Mouse (Mus musculus) right cerebral cortex, postnatal 36 days (tissue): Measurements from ENCODE around the gene Zfp974.
A peak's percentile ranks its signal among the peaks of the same experiment; 100 is the strongest.
"Not testable (repeated sequence)": the region's sequence is repeated elsewhere in the genome, so short reads cannot be mapped to it uniquely, and the experiment has no call there.

Experiments
- DNase-seq, 2 experiments: peaks; one replicate each; pipeline ENCODE4 v3.0.0; 2022; ENCODE audit warnings: low spot score in 2 of 2, mixed read lengths in 1 of 2

Gene Zfp974

DNA sequence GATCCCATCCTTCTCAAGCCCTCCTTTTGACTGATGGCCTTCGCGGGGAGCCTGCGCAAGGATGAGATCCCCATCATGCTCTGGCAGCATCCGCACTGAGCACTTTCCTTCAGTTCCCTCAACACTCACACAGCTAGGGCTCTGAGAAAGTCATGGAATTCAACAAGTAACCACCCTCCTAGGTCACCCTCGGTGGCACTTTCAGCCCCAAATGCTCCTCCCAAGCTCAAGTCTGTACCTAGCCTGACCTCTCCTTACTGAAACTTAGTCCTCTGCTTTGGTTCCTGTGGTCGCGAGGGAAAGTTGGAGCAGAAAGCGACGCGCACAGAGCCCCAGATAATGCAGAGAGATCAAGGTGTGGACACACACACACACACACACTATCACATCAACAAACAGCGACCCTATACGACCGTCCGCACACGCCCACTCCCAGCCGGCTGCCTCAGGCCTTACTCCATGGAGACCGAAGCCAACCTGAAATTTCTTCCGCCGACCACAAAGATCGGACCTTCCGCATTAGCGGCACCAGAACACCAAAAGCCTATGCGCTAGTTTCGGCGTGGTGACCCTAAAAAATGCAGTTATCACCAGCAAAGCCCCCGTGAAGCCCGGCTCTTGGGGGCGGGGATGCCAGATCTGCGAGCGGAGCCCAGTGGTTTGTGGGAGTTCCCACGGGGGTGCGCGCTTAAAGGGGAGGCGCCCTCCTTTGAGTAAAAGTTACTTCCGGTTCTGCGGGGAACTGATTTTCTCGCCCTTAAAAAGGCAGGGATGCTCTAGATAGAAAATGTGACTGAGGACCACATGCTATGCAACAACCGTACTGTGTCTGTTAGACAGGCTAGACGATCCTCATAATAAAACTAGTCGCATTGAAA lies at the start of gene Zfp974:
TSS of gene Zfp974 (minus strand) at position 643 of the 878 bp plus-strand sequence.
- peak; percentile 21 to 52 for DNase-seq

DNA sequence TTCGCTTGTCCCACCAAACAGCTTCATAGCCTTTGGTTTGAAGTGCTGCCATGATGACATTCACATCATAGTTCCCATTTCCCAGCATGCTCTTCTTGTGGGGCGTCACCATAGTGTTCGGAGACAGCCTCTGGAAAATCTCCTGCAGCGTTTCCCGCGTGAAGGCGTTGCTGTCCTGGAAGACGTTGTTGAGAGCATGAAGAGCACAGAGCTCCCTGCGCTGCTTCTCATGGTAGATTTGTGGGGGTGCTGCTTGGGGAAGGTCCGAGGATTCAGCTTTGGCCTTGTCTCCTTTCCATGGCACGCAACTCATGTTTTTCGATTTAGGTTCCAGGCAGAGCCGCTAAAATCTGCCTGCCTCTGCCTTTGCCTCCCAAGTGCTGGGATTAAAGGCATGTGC lies 20.2 kb upstream of the Zfp974 start:
- not testable (repeated sequence) for DNase-seq

DNA sequence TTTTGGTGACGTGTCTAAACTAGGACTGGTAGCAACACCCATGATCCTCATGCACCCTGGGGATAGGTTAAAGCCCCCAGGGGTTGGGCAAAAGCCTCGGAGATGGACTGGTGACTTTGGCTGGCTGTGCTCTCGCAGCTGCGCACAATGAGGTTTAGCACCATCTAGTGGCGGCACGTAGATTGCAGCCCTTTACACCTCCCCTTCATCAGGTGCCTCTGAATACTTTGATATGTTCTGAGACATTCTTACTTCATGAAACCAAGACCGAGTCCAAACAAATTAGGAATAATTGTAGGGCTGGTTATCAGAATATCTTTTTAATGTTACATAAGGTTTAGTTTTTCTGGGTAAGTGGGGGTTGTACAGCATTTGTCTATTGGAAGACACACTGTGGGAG lies 12.6 kb upstream of the Zfp974 start:
- DNase-seq: not testable (repeated sequence)

DNA sequence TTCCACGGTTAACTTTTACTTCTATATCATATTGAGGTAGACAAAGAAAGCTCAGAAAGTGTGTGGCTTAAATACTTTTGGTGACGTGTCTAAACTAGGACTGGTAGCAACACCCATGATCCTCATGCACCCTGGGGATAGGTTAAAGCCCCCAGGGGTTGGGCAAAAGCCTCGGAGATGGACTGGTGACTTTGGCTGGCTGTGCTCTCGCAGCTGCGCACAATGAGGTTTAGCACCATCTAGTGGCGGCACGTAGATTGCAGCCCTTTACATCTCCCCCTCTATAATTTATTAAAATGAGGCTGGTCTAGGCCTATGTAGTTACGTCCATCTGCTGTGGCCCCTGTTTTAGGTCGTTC lies 4.5 kb upstream of the Zfp974 start:
- not testable (repeated sequence) for DNase-seq

DNA sequence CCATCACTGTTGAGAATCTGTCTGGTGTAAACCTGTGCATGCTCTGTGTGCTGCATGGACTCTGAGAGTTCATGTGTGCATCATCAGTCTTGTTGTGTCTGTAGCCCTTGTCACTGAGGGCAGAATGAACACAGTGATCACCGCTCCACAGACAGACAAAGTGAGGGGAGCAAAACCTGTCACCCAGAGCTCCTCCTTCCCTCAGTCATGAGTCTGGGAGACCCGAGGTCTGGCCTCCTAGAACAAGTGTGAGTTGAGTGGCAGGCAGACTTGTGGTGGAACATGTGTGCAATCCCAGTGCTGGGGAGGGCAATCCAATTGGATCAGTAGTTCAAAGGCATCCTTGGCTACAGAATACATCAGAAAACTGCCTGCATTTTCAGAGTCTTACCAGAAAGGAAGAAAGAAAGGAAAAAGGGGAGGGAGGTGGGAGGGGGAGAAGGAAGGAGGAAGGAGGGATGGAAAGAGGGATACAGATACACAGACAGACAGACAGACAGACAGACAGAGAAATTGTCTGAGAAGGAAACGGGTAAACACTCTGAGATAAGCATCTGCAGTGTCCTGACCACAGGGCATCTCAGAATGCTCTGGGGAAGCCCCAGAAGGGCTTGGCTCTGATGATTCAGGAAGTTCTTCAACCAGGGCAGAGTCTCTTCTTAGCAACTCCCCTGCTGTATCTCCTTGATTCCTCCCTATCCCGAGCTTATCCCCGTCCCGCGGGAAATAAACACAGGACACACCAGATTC lies 4.0 kb upstream of the Zfp974 start:
- no peak for DNase-seq

DNA sequence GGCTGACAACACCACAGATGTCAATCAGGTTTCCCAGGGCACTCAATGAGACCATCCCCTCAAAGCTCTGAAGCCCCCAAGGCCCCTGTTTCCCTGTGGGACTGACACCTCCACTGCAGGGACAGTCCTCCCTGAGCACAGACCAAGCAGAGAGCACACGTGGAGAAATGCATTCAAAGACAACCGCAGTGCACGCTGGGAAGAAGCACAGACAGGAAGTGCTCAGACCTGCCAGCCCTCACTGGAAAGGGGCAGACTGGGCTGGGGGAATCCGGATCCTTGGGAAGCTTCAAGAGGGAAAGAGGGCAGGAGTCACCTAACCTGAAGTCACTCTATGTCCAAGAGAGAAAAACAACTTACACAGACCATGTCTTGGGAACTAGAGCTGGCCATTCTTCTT lies 2.2 kb downstream of the Zfp974 start:
- DNase-seq: not testable (repeated sequence)

DNA sequence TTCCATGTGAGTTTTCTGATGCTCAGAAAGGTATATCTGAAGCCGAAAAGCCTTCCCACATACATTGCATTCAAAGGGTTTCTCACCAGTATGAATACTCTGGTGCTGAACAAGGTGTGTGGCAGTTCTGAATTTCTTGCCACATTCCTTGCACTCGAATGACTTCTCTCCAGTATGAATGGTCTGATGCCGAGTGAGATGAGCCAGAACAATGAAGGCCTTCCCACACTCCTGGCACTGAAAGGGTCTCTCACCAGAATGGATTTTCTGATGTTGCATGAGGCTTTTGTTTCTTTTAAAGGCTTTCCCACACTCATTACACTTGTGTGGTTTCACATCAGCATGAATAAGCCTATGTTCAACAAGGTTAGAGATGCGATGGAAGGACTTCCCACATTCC lies 18.3 kb downstream of the Zfp974 start:
- not testable (repeated sequence) for DNase-seq

DNA sequence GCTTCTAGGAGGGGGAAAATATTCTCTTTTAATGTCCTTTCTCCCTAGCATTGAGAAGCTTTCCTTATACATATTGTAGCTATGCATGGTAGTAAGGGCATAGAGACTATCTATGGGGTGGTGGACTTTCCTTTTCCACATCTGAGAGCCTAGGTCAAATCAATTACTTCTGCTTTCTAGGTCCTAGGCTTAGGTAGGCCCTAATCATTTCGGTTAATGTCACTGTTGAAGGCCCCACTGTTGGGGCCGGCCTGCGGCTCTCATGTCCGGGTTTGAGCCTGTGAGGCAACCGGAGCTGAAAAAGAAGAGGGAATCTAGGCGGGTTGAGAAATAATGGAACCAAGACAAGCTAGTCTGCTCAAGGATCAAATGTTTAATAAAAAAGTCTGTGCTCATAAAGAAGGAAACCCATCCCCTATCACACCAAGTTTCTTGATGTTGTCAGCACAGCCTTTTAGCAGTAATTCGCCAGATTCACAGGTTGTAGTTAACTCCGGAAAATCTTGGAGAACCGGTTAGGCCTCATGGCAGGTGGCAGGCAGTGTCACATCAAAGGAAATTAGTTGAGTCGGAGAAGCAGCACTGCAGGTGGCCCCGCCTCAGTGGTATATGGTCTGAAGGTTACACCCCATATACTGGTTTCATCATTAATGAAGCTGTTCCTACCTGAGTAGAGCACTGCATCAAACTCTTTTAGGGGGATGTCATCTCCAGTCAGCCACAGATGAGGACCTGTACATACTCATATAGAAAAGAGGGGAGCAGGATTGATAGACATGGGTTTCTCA lies 24.0 kb downstream of the Zfp974 start:
- DNase-seq: no peak

DNA sequence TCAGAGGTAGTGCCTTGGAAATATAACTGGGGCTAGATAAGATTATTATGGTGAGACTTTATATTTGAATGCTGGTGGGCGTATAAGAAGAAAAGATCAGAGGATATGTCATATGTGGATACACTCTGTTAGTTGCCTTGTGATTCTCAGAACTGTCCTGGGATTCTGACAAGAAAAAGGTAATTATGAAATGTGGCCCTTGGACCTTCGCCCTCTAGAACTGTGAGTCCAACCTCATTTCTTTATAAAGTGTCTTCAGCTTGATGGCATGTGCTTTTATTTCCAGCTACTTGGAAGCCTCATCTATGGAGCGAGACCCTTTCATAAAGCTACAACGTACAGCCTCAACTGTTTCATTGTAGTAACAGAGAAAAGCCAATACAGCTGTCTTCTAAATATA lies 28.7 kb downstream of the Zfp974 start:
- no peak for DNase-seq

DNA sequence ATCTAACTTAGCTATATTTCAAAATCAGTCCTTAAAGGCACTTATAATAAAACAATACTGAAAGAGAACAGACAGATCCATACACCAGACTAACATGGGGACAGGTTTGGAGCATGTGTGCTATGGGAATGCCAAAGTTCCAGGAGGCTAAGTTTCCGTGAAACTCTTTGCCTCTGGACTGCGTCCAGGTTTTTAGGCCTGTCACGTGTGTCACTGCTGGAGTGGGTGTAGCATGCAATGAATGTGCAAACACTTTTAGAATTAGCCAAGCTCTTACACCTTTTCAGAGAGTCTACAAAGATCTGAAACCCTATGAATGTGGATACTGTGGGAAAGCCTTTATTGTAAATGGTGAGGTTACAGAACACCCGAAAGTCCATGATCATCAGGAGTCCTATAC lies 47.5 kb downstream of the Zfp974 start:
- DNase-seq: no peak

DNA sequence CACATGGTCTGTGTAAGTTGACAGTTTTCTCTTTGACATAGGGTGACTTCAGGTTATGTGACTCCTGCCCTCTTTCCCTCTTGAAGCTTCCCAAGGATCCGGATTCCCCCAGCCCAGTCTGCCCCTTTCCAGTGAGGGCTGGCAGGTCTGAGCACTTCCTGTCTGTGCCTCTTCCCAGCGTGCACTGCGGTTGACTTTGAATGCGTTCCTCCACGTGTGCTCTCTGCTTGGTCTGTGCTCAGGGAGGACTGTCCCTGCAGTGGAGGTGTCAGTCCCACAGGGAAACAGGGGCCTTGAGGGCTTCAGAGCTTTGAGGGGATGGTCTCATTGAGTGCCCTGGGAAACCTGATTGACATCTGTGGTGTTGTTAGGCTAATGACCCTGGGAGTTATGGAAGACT lies 66.7 kb downstream of the Zfp974 start:
- not testable (repeated sequence) for DNase-seq

DNA sequence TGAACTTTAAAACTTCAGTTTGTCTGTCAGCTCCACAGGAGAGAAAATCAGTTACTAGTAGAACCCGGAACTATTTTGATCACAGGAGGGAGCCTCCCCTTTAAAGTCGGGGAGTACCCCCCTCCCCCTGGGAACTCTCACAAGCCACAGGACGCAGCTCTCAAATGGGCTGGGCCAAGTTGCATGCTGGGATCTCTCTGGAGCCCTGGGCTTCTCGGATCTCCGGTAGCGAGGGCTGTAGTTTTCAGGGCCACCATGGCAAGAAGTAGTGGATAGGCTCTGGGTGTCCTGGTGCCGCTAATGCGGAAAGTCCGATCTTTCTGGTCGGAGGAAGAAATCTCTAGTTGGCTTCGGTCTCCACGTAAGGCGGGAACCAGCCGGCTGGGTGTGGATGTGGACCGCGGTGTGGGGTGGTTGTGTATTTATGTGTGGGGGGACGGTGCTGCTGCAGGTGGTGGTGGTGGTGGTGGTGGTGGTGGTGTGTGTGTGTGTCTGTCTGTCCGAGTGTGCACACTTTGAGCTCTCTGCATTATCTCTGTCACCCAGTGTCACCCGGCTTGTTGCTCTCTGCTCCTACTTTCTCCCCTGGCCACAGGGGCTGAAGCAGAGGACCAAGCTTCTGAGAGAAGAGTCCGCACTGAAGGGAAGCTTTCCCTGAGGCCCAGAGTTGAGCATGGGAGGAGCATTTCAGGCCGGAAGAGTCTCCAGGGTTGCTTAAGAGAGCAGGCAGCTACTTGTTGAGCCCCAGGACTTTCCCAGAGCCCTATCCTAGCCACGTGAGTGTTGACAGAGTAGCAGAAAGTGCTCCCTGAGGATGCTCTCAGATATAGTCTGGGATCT lies 68.6 kb downstream of the Zfp974 start:
- peak; percentile 34 to 44 for DNase-seq

DNA sequence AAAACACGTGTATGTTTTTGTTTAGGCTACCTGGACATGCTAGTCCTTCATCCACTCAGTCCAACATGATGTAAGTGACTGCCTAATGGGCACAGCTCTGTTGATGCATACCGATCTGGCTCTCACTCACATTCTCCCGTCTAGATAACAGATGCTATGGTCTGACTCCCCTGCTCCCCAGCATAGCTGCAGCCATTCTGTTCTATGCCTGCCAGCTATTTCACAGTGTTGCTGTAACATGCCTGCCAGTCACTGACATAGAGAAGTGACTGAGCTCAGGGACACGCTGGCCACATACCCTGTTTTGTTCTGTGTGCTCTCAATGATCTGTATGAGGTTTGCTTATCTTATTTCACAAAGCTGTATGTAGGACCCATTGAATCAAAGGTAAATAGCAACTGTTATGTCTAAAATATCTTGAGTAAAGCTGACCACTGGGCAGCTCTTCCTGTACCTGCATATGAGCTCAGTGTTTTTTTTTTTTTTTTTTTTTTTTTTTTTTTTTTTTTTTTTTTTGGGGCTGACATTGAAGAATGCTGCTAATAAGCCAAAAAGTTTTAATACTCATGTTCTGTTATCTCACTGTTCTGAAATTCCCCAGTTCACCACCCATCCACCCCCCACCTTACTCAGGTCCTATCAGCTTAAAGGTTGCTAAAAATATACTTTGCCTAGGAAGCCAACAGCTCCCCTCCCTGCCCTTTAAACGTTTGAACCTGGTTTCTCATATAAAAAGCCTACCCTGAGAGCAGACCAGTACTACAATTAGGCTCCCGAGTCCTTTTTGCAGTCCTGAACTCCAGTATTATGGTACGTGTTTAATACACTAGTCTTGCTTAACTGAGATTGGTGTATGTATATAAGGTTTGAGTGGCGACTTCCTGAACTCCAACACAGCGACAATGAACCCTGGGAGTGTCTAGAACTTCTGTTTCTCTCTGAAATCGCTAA lies 69.7 kb downstream of the Zfp974 start:
- DNase-seq: no peak
